Mouse (Mus musculus): Measurements from ENCODE around the gene Tmem169.
"Not testable (repeated sequence)": the region's sequence is repeated elsewhere in the genome, so short reads cannot be mapped to it uniquely, and the experiment has no call there.

The Tmem169 gene

GRCm38 (mm10) chr1:72283992-72284485 is at the start of gene Tmem169, which contains the start of gene Pecr:
Gene Tmem169, plus strand, starts transcription at chr1:72284369.
Gene Pecr, minus strand, starts transcription at chr1:72284314.
- peak; percentile 95 for DNase-seq (ENCODE audit: low spot score)

- DNase-seq (ENCODE audit: low spot score), result peak; percentile 83
Measured at GRCm38 (mm10) chr1:72236363-72237006, 47.7 kb upstream of the Tmem169 start.

- DNase-seq (ENCODE audit: low spot score), result peak; percentile 79
Measured at GRCm38 (mm10) chr1:72237007-72237775, 47.0 kb upstream of the Tmem169 start.

GRCm38 (mm10) chr1:72238016-72238580 is 46.1 kb upstream of the Tmem169 start:
- no peak for DNase-seq (ENCODE audit: low spot score)

GRCm38 (mm10) chr1:72239113-72239512 is 45.1 kb upstream of the Tmem169 start:
- not testable (repeated sequence) for DNase-seq (ENCODE audit: low spot score)

- DNase-seq (ENCODE audit: low spot score), result no peak
Measured at GRCm38 (mm10) chr1:72242581-72243143, 41.5 kb upstream of the Tmem169 start.

GRCm38 (mm10) chr1:72243656-72244316 is 40.4 kb upstream of the Tmem169 start:
- peak; percentile 98 for DNase-seq (ENCODE audit: low spot score)

GRCm38 (mm10) chr1:72244317-72245036 is 39.7 kb upstream of the Tmem169 start:
- DNase-seq (ENCODE audit: low spot score), result peak; percentile 88

- DNase-seq (ENCODE audit: low spot score), result not testable (repeated sequence)
Measured at GRCm38 (mm10) chr1:72248226-72248737, 35.9 kb upstream of the Tmem169 start.

GRCm38 (mm10) chr1:72251806-72252205 is 32.4 kb upstream of the Tmem169 start:
- DNase-seq (ENCODE audit: low spot score), result no peak

GRCm38 (mm10) chr1:72253881-72254491 is 30.2 kb upstream of the Tmem169 start:
- no peak for DNase-seq (ENCODE audit: low spot score)

- DNase-seq (ENCODE audit: low spot score), result peak; percentile 95
Measured at GRCm38 (mm10) chr1:72254545-72255061, 29.6 kb upstream of the Tmem169 start.

GRCm38 (mm10) chr1:72255062-72255853 is 28.9 kb upstream of the Tmem169 start:
- peak; percentile 82 for DNase-seq (ENCODE audit: low spot score)

- no peak for DNase-seq (ENCODE audit: low spot score)
Measured at GRCm38 (mm10) chr1:72255854-72256175, 28.4 kb upstream of the Tmem169 start.

GRCm38 (mm10) chr1:72256381-72257256 is 27.6 kb upstream of the Tmem169 start:
- peak; percentile 25 for DNase-seq (ENCODE audit: low spot score)

- DNase-seq (ENCODE audit: low spot score), result no peak
Measured at GRCm38 (mm10) chr1:72263099-72263498, 21.1 kb upstream of the Tmem169 start.

GRCm38 (mm10) chr1:72278085-72278484 is 6.1 kb upstream of the Tmem169 start:
- no peak for DNase-seq (ENCODE audit: low spot score)

GRCm38 (mm10) chr1:72282604-72283003 is 1.6 kb upstream of the Tmem169 start:
- no peak for DNase-seq (ENCODE audit: low spot score)

GRCm38 (mm10) chr1:72284539-72284938 is 370 bp downstream of the Tmem169 start:
- DNase-seq (ENCODE audit: low spot score), result peak; percentile 53
